Mouse (Mus musculus): ENCODE data around the gene Polm. TPM values are rescaled to one million over a fixed set of nuclear protein-coding genes. Genes with fewer than 3 reads are reported as not detected.

Gene Polm
- polyA plus RNA-seq, 1 experiment from 2014 or later = 6.5 TPM

GRCm38 (mm10) chr11:5851021-5851736, 13.4 kb upstream of the Polm start:
- 68% methylated on average over 4 of the region's 4 CpGs for WGBS
- Histone ChIP-seq H3K9ac (replicated peaks) (no peak overlapping the region), H3K4me3 (replicated peaks) (no peak overlapping the region), H3K27ac (replicated peaks) (no peak overlapping the region), H3K4me1 (no peaks in the 10 kb centered on the region), H3K27me3 (replicated peaks) (no peaks in the 10 kb centered on the region), H3K36me3 (no peaks in the 10 kb centered on the region), H3K9me3 (replicated peaks) (no peaks in the 10 kb centered on the region), H3K4me2 (no peak overlapping the region)
- no peak for ATAC-seq (ENCODE audit: low FRiP score)

- H3K4me2 ChIP-seq = no peak overlapping the region
- H3K36me3 ChIP-seq = no peaks in the 10 kb centered on the region
- no peaks in the 10 kb centered on the region for H3K27me3 ChIP-seq (replicated peaks)
- H3K9me3 ChIP-seq (replicated peaks) = no peaks in the 10 kb centered on the region
- H3K9ac ChIP-seq (replicated peaks) = no peak overlapping the region
- no peak overlapping the region for H3K4me3 ChIP-seq (replicated peaks)
- ATAC-seq (ENCODE audit: low FRiP score) = no peak
- 73% methylated on average over 5 of the region's 5 CpGs for WGBS
- H3K4me1 ChIP-seq = no peaks in the 10 kb centered on the region
- no peak overlapping the region for H3K27ac ChIP-seq (replicated peaks)
Observed at GRCm38 (mm10) chr11:5850452-5850851, 12.6 kb upstream of the Polm start.

GRCm38 (mm10) chr11:5849316-5849715, 11.5 kb upstream of the Polm start:
- Histone ChIP-seq H3K36me3 (no peaks in the 10 kb centered on the region), H3K4me3 (replicated peaks) (no peak overlapping the region), H3K9me3 (replicated peaks) (no peaks in the 10 kb centered on the region), H3K4me2 (no peak overlapping the region), H3K27me3 (replicated peaks) (no peaks in the 10 kb centered on the region), H3K4me1 (no peaks in the 10 kb centered on the region), H3K27ac (replicated peaks) (no peak overlapping the region), H3K9ac (replicated peaks) (no peak overlapping the region)
- 65% methylated on average over 2 of the region's 2 CpGs for WGBS
- no peak for ATAC-seq (ENCODE audit: low FRiP score)

GRCm38 (mm10) chr11:5848741-5849140, 10.9 kb upstream of the Polm start:
- no peak overlapping the region for H3K4me3 ChIP-seq (replicated peaks)
- WGBS = 40% methylated on average over 6 of the region's 6 CpGs
- no peak overlapping the region for H3K9ac ChIP-seq (replicated peaks)
- no peaks in the 10 kb centered on the region for H3K27me3 ChIP-seq (replicated peaks)
- no peak for ATAC-seq (ENCODE audit: low FRiP score)
- no peaks in the 10 kb centered on the region for H3K4me1 ChIP-seq
- no peak overlapping the region for H3K27ac ChIP-seq (replicated peaks)
- no peak overlapping the region for H3K4me2 ChIP-seq
- H3K9me3 ChIP-seq (replicated peaks) = no peaks in the 10 kb centered on the region
- H3K36me3 ChIP-seq = no peaks in the 10 kb centered on the region

- H3K9me3 ChIP-seq (replicated peaks) = no peaks in the 10 kb centered on the region
- H3K4me3 ChIP-seq (replicated peaks) = no peak overlapping the region
- no peaks in the 10 kb centered on the region for H3K4me1 ChIP-seq
- no peak for ATAC-seq (ENCODE audit: low FRiP score)
- H3K36me3 ChIP-seq = no peaks in the 10 kb centered on the region
- H3K4me2 ChIP-seq = no peak overlapping the region
- no peak overlapping the region for H3K9ac ChIP-seq (replicated peaks)
- no peaks in the 10 kb centered on the region for H3K27me3 ChIP-seq (replicated peaks)
- 73% methylated on average over 7 of the region's 7 CpGs for WGBS
- no peak overlapping the region for H3K27ac ChIP-seq (replicated peaks)
Observed at GRCm38 (mm10) chr11:5846639-5847345, 9.0 kb upstream of the Polm start.

- WGBS = 80% methylated on average over 3 of the region's 3 CpGs
- H3K4me1 ChIP-seq = no peaks in the 10 kb centered on the region
- H3K9ac ChIP-seq (replicated peaks) = no peak overlapping the region
- H3K9me3 ChIP-seq (replicated peaks) = no peaks in the 10 kb centered on the region
- H3K36me3 ChIP-seq = no peaks in the 10 kb centered on the region
- no peak overlapping the region for H3K4me2 ChIP-seq
- ATAC-seq (ENCODE audit: low FRiP score) = no peak
- H3K27ac ChIP-seq (replicated peaks) = no peak overlapping the region
- no peak overlapping the region for H3K4me3 ChIP-seq (replicated peaks)
- no peaks in the 10 kb centered on the region for H3K27me3 ChIP-seq (replicated peaks)
Observed at GRCm38 (mm10) chr11:5843131-5843530, 5.3 kb upstream of the Polm start.

DNA sequence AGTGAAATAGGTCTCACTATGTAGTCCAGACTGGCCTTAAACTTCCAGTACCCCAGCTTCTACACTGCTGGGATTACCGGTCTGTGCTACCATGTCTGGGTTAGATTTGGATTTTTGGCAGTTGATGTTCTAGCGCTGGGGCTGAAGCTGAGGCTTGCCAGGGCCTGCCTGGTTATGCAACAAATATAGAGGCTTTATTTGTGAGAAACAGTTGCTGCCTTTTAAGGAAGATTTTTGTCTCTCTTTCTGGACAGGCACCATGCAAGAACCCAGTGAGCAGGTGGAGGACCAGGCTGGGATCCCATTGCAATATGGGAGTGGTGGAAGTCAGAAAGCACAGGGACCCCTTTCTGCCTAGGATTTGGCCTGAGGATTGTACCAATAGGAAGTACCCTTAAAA, 3.9 kb upstream of the Polm start:
- H3K27me3 ChIP-seq (replicated peaks) = no peaks in the 10 kb centered on the region
- H3K9ac ChIP-seq (replicated peaks) = no peak overlapping the region
- no peak for ATAC-seq (ENCODE audit: low FRiP score)
- no peak overlapping the region for H3K4me3 ChIP-seq (replicated peaks)
- no peaks in the 10 kb centered on the region for H3K36me3 ChIP-seq
- peaks cover 7% of the 10 kb centered on the region for H3K4me1 ChIP-seq
- H3K9me3 ChIP-seq (replicated peaks) = no peaks in the 10 kb centered on the region
- no peak overlapping the region for H3K27ac ChIP-seq (replicated peaks)
- H3K4me2 ChIP-seq = no peak overlapping the region
- 96% methylated on average over 2 of the region's 2 CpGs for WGBS

DNA sequence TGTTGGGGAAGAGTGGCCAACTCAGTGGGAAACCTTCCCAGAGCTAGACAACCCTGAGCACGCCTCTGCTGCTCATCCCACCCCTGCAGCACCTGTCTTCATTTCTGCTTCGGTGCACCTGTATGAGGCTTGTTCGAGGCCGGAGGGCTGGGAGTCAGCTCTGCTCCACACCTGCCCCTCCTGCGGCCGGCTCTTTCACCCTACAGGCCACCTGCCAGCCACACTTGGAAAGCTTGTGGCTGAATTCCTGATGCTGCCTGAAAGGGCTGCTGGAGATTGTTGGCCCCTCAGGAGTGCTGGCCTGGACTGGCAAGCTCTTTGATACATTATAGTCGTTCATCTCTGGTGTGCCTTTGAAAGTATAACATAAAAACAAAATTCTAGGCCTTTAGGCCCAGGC, 2.5 kb upstream of the Polm start:
- Histone ChIP-seq H3K9me3 (replicated peaks) (no peaks in the 10 kb centered on the region), H3K27ac (replicated peaks) (no peak overlapping the region), H3K4me2 (no peak overlapping the region), H3K4me1 (peaks cover 15% of the 10 kb centered on the region), H3K27me3 (replicated peaks) (no peaks in the 10 kb centered on the region), H3K9ac (replicated peaks) (no peak overlapping the region), H3K36me3 (no peaks in the 10 kb centered on the region), H3K4me3 (replicated peaks) (no peak overlapping the region)
- WGBS = 84% methylated on average over 7 of the region's 7 CpGs
- ATAC-seq (ENCODE audit: low FRiP score) = no peak

DNA sequence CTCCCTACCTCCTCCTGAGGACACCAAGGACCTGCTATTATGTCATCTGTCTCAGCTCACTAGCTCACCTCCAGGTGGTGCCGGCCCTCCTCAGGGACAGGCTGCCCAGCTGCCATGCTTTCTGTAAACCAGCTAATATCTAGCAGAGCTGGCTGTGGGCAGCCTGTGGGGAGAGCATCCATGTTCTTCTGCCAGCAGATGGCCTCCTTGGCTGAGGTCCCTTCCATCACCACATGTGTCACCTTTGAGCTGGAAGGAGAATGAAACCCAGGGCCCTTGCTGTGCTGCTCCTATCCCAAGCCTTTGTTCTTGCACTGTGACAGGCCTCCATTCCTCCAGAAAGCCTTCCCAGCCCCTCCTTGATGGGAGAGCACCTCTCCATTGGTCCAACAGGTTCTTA, 1.7 kb downstream of the Polm start:
- no peak for ATAC-seq (ENCODE audit: low FRiP score)
- Histone ChIP-seq H3K9me3 (replicated peaks) (no peaks in the 10 kb centered on the region), H3K4me1 (peaks cover 15% of the 10 kb centered on the region), H3K4me2 (no peak overlapping the region), H3K36me3 (peaks cover 4% of the 10 kb centered on the region; the same call in 1 of the 2 replicates), H3K9ac (replicated peaks) (no peak overlapping the region; the same call in 1 of the 2 replicates), H3K27me3 (replicated peaks) (no peaks in the 10 kb centered on the region), H3K27ac (replicated peaks) (no peak overlapping the region), H3K4me3 (replicated peaks) (no peak overlapping the region)
- 48% methylated on average over 1 of the region's 1 CpGs for WGBS

- Histone ChIP-seq H3K27ac (replicated peaks) (no peak overlapping the region), H3K27me3 (replicated peaks) (no peaks in the 10 kb centered on the region), H3K9ac (replicated peaks) (no peak overlapping the region), H3K4me3 (replicated peaks) (no peak overlapping the region), H3K4me2 (no peak overlapping the region), H3K9me3 (replicated peaks) (no peaks in the 10 kb centered on the region), H3K4me1 (peaks cover 15% of the 10 kb centered on the region), H3K36me3 (peaks cover 12% of the 10 kb centered on the region)
- no peak for ATAC-seq (ENCODE audit: low FRiP score)
- WGBS = 93% methylated on average over 7 of the region's 7 CpGs
Observed at GRCm38 (mm10) chr11:5835057-5835456, 2.8 kb downstream of the Polm start.

DNA sequence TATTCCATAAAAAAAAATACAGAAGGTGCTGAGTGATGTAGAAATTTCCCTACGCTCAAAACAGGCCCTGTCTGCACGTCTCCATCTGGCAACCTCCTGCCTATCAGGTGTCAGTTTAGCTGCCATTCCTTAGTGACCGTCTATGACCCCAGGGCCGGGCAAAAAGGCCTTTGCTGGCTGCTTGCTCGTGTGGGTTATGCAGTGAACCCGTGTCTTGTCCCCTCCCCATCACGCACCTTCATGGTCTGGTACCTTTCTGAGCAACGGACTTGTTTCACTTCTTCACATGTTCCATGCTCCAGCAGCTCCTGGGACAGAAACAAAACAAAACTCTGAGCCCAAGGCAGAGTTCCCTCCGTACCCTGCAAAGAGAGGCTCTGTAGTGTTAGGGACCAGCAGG, 3.3 kb downstream of the Polm start:
- Histone ChIP-seq H3K27me3 (replicated peaks) (no peaks in the 10 kb centered on the region), H3K4me2 (no peak overlapping the region), H3K4me1 (peaks cover 15% of the 10 kb centered on the region), H3K27ac (replicated peaks) (no peak overlapping the region), H3K9ac (replicated peaks) (no peak overlapping the region), H3K9me3 (replicated peaks) (no peaks in the 10 kb centered on the region), H3K36me3 (peaks cover 16% of the 10 kb centered on the region), H3K4me3 (replicated peaks) (no peak overlapping the region)
- ATAC-seq (ENCODE audit: low FRiP score) = no peak
- 92% methylated on average over 9 of the region's 9 CpGs for WGBS

- no peaks in the 10 kb centered on the region for H3K4me1 ChIP-seq
- H3K9ac ChIP-seq (replicated peaks) = no peak overlapping the region
- H3K27ac ChIP-seq (replicated peaks) = no peak overlapping the region
- WGBS = 93% methylated on average over 12 of the region's 12 CpGs
- no peak overlapping the region for H3K4me3 ChIP-seq (replicated peaks)
- peaks cover 32% of the 10 kb centered on the region for H3K36me3 ChIP-seq
- no peak for ATAC-seq (ENCODE audit: low FRiP score)
- H3K27me3 ChIP-seq (replicated peaks) = no peaks in the 10 kb centered on the region
- no peaks in the 10 kb centered on the region for H3K9me3 ChIP-seq (replicated peaks)
- no peak overlapping the region for H3K4me2 ChIP-seq
Observed at GRCm38 (mm10) chr11:5829327-5829726, 8.5 kb downstream of the Polm start.

Measured in neural tube, embryonic 15.5 days (tissue).